Comparison of ENCODE assay signal across 12 mouse cellular contexts in the genomic region with DNA sequence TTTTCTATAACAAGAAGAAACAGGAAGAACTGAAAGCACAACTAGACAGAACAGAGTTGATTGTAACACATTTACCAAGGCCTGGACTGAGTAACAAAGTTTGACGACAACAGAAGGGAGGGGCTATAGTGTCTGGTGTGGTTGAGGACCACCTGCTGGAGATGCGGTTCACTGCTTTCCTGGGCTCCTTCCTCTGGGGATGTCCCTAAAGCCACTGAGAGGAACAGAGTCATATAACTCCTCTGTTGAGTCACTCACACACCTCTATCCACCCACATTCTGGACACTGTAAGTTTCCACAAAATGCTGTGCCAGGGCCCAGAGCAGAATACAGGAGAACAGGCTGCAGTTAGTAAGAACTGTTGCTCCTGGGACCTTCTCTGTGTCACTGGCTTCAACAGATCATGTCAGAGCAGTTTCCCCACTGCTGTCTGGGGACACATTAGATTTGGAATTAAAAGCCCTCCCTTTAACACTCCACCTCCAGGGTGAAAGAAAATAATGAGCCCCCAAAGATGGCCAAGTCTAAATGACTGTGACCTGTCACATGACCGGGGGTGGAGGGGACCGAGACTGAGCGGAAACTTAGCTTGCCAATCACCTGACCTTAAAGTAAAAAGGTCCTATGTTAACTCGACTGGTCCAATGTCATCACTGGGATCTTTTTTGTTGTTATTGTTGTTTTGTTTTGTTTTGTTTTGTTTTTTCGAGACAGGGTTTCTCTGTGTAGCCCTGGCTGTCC. TPM values are rescaled to one million over a fixed set of nuclear protein-coding genes. Genes with fewer than 3 reads are reported as not detected.
A peak's percentile ranks its signal among the peaks of the same experiment; 100 is the strongest.
DNase-seq lines count a peak whose midpoint lies in the region; ATAC-seq and TF ChIP-seq lines count a peak whose summit lies in the region.
"Had no signal": no experiment of that assay in that cellular context is flagged by ENCODE, and none has a peak within 500 bp of the region (broad histone marks: within the 10 kb centered on the region; RNA-seq: fewer than 3 reads in every experiment).

No protein-coding gene starts in this region.

- no peaks in the 10 kb centered on the region; the same call in 1 of the 2 replicates for H3K27me3 ChIP-seq in limb, embryonic 12.5 days
- H3K27me3 ChIP-seq in forebrain, postnatal 0 days (ENCODE audit: insufficient read depth, low read length): no peaks in the 10 kb centered on the region
- H3K27me3 ChIP-seq in midbrain, embryonic 11.5 days (ENCODE audit: control insufficient read depth, insufficient read depth, low read length): no peaks in the 10 kb centered on the region

- H3K4me2 ChIP-seq in limb, embryonic 12.5 days: no peak overlapping the region
- H3K4me2 ChIP-seq in forebrain, postnatal 0 days (ENCODE audit: low read depth): no peak overlapping the region
- no peak overlapping the region for H3K4me2 ChIP-seq in midbrain, embryonic 11.5 days

- no peak for ATAC-seq in limb, embryonic 12.5 days (ENCODE audit: insufficient number of reproducible peaks, insufficient read depth, low FRiP score, low TSS enrichment, low read depth)
- ATAC-seq in forebrain, postnatal 0 days: no peak
- ATAC-seq in midbrain, embryonic 11.5 days (ENCODE audit: low FRiP score): no peak
- ATAC-seq: intestine, embryonic 16.5 days had no signal

- 87% methylated on average over 7 of the region's 7 CpGs for WGBS in limb, embryonic 12.5 days
- 88% methylated on average over 7 of the region's 7 CpGs for WGBS in forebrain, postnatal 0 days
- WGBS in midbrain, embryonic 11.5 days: 89% methylated on average over 7 of the region's 7 CpGs

- H3K9me3 ChIP-seq in limb, embryonic 12.5 days: no peaks in the 10 kb centered on the region
- no peaks in the 10 kb centered on the region for H3K9me3 ChIP-seq in forebrain, postnatal 0 days (ENCODE audit: low read length)
- no peaks in the 10 kb centered on the region for H3K9me3 ChIP-seq in midbrain, embryonic 11.5 days (ENCODE audit: control insufficient read depth, low read length)

- peaks cover 17% of the 10 kb centered on the region for H3K36me3 ChIP-seq in limb, embryonic 12.5 days
- H3K36me3 ChIP-seq in forebrain, postnatal 0 days (ENCODE audit: insufficient read depth): peaks cover 37% of the 10 kb centered on the region
- H3K36me3 ChIP-seq in midbrain, embryonic 11.5 days (ENCODE audit: control insufficient read depth, insufficient read depth, low read length): peaks cover 3% of the 10 kb centered on the region; the same call in 1 of the 2 replicates

- peaks cover 24% of the 10 kb centered on the region for H3K4me1 ChIP-seq in limb, embryonic 12.5 days (replicated peaks)
- peaks cover 3% of the 10 kb centered on the region; the same call in 1 of the 2 replicates for H3K4me1 ChIP-seq in forebrain, postnatal 0 days (ENCODE audit: insufficient read depth)
- H3K4me1 ChIP-seq in midbrain, embryonic 11.5 days (ENCODE audit: control insufficient read depth, insufficient read depth, low read length): peaks cover 11% of the 10 kb centered on the region

- DNase-seq in lung, postnatal 36 days: peak; percentile 35
- DNase-seq in lung, postnatal 10 days: no peak
- DNase-seq in T-cell, adult 2 months (ENCODE audit: low spot score): peak; percentile 33
- no peak for DNase-seq in forebrain, postnatal 0 days
- no peak for DNase-seq in adrenal gland, adult 18-20 months (ENCODE audit: low spot score in 2 of 2)
- DNase-seq in midbrain, embryonic 11.5 days (ENCODE audit: low spot score, missing footprints): no peak
- DNase-seq: adrenal gland, adult 2 months; heart, postnatal 14 days; layer of hippocampus, postnatal 36 days; lung, postnatal 14 days had no signal

- no peak overlapping the region for H3K9ac ChIP-seq in limb, embryonic 12.5 days (replicated peaks)
- no peak overlapping the region for H3K9ac ChIP-seq in forebrain, postnatal 0 days
- no peak overlapping the region for H3K9ac ChIP-seq in midbrain, embryonic 11.5 days (ENCODE audit: low read length)

- H3K4me3 ChIP-seq in limb, embryonic 12.5 days (replicated peaks): no peak overlapping the region
- H3K4me3 ChIP-seq in forebrain, postnatal 0 days (ENCODE audit: low read depth, low read length): no peak overlapping the region
- H3K4me3 ChIP-seq in midbrain, embryonic 11.5 days (ENCODE audit: low read depth, low read length): no peak overlapping the region

- no peak for TF ChIP-seq CTCF in forebrain, postnatal 0 days (IDR thresholded peaks at IDR 0.05; ENCODE audit: low read depth)

- 0 out of 2 replicates have a peak overlapping the region, but pooled peaks have one; percentile 23 for H3K27ac ChIP-seq in limb, embryonic 12.5 days
- H3K27ac ChIP-seq in forebrain, postnatal 0 days (ENCODE audit: low read depth, low read length): no peak overlapping the region
- no peak overlapping the region for H3K27ac ChIP-seq in midbrain, embryonic 11.5 days (ENCODE audit: low read depth, low read length)

RNA-seq across cellular contexts. Expression of a gene that starts 13.5 kb away (rescaled TPM):
- polyA plus RNA-seq in limb, embryonic 12.5 days (2016; fragmentation: Nextera tagmentation; extraction: Ambion mirVana): 35.3 and 39.4 TPM in 2 replicates
- 92.4 and 106 TPM in 2 replicates for total RNA-seq in forebrain, postnatal 0 days (2014; rRNA removed)
- 54.7 and 106 TPM in 2 replicates for polyA plus RNA-seq in forebrain, postnatal 0 days (2015; fragmentation: Nextera tagmentation; extraction: Ambion mirVana)
- total RNA-seq in adrenal gland, adult 18-20 months (2021): 100 to 1,000 TPM; 109 to 216 TPM
- 44.7 and 50.4 TPM in 2 replicates for polyA plus RNA-seq in midbrain, embryonic 11.5 days (2014; fragmentation: Nextera tagmentation; extraction: Ambion mirVana)

RNA-seq across cellular contexts. Expression of a gene that starts 33.5 kb away (rescaled TPM):
- polyA plus RNA-seq in limb, embryonic 12.5 days (2016; fragmentation: Nextera tagmentation; extraction: Ambion mirVana): 68.4 and 70.1 TPM in 2 replicates
- 42.2 and 43.8 TPM in 2 replicates for total RNA-seq in forebrain, postnatal 0 days (2014; rRNA removed)
- polyA plus RNA-seq in forebrain, postnatal 0 days (2015; fragmentation: Nextera tagmentation; extraction: Ambion mirVana): 37.8 and 43.1 TPM in 2 replicates
- 10 to 100 TPM; 33.7 to 35.0 TPM for total RNA-seq in adrenal gland, adult 18-20 months (2021)
- 99.5 and 101 TPM in 2 replicates for polyA plus RNA-seq in midbrain, embryonic 11.5 days (2014; fragmentation: Nextera tagmentation; extraction: Ambion mirVana)

Comparison
In these comparisons a context has a peak if more than half of its experiments do, and no peak if none do; other contexts are left out.
1. DNase-seq: peak in lung, postnatal 36 days (single experiment) and T-cell, adult 2 months (single experiment); none in lung, postnatal 10 days (single experiment), forebrain, postnatal 0 days (single experiment), adrenal gland, adult 18-20 months (0 of 2) and midbrain, embryonic 11.5 days (single experiment).